Mouse (Mus musculus) c-Kit-positive CD71-negative TER-119-negative erythroid progenitor cells, embryonic 14.5 days (primary cell): ENCODE data around the gene Sval3.

Experiments used
- DNase-seq: peaks from one replicate; pipeline ENCODE4 v3.0.0-alpha.2; 2013; ENCODE audit warnings: low read depth

Sval3 gene

DNA sequence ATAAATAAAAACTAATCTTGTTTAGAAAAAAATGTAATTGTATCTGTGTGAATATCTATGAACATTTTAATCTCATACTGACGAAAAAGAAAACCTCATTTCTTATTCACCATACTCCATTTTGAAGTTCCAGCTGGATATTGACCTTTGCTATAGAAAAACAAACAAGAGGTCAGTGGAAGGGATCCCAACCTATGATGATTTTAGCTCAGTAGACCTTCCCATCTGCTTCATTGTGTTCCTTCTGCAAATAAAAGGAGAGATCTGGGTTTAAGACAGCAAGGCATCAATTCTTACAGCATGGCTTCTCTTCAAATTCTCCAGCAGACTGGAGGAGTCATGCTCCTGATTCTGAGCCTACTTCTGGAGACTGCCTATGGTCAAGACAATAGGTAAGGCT is at the start of gene Sval3:
Sval3 (plus strand) TSS at position 301 of the 400 bp plus-strand sequence.
- no peak for DNase-seq

DNA sequence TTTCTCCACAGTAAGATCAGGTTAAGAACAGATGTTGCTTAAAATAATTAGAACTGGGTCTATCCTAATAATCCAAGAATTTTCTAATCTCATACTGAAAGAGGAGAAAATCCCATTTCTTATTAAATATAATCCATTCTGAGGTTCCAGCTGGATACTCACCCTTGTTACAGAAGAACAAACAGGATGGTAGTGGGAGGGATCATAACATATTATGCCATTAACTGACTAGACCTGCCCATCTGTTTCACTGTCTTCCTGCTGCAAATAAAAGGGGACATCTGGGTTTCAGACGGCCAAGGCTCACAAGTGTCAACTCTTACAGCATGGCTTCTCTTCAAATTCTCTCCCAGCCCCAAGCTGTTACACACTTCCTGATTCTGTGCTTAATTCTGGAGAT is 16.6 kb upstream of the Sval3 start, which contains the start of gene Sval1:
Sval1 (plus strand) TSS at position 301 of the 400 bp plus-strand sequence.
- DNase-seq: no peak
